Mouse (Mus musculus) liver, embryonic 16.5 days (tissue): ENCODE results near the gene Cxadr. TPM values are rescaled to one million over a fixed set of nuclear protein-coding genes. Genes with fewer than 3 reads are reported as not detected.
A peak's percentile ranks its signal among the peaks of the same experiment; 100 is the strongest.

Experiments
- ATAC-seq: fragments of 200-750 bp; cut with Nextera tagmentation; 2 replicates; pipeline ENCODE4 v1.8.0; 2017; ENCODE audit warnings: low read depth, mild to moderate bottlenecking, moderate number of reproducible peaks, moderate library complexity
- H3K27ac ChIP-seq: fragments of 300-500 bp; sonication (generic); 2 replicates; pipeline ENCODE4 v1.5.1; 2014; ENCODE audit warnings: mild to moderate bottlenecking, low read length
- H3K27me3 ChIP-seq: fragments of 300-500 bp; sonication (generic); 2 replicates; pipeline ENCODE4 v1.6.1; 2014; ENCODE audit warnings: low read depth, low read length, mixed read lengths; ENCODE audit not compliant: control insufficient read depth, insufficient read depth
- H3K36me3 ChIP-seq: fragments of 300-500 bp; sonication (generic); 2 replicates; pipeline ENCODE4 v1.6.1; 2014; ENCODE audit warnings: mild to moderate bottlenecking; ENCODE audit not compliant: control insufficient read depth, insufficient read depth
- H3K4me1 ChIP-seq: fragments of 300-500 bp; sonication (generic); 2 replicates; pipeline ENCODE4 v1.6.1; 2014; ENCODE audit warnings: low read depth, low read length, mixed read lengths; ENCODE audit not compliant: control insufficient read depth
- H3K4me2 ChIP-seq: fragments of 300-500 bp; sonication (generic); 2 replicates; pipeline ENCODE4 v1.6.1; 2014; ENCODE audit warnings: low read depth, low read length, mixed read lengths
- H3K4me3 ChIP-seq: fragments of 300-500 bp; sonication (generic); 2 replicates; pipeline ENCODE4 v1.5.1; 2014; ENCODE audit warnings: low read depth, mild to moderate bottlenecking, low read length
- H3K9ac ChIP-seq: fragments of 300-500 bp; sonication (generic); 2 replicates; pipeline ENCODE4 v1.6.1; 2014; ENCODE audit warnings: low read depth, low read length
- H3K9me3 ChIP-seq: fragments of 300-500 bp; sonication (generic); replicated peaks from 2 replicates; pipeline ENCODE4 v1.6.1; 2016; ENCODE audit warnings: low read length; ENCODE audit not compliant: control insufficient read depth
- WGBS: fragments of 180-500 bp; shearing (Covaris S2); extraction: QIAGEN DNeasy Blood & Tissue Kit; methylation state at CpG from one replicate; pipeline ENCODE4 v1.1.7; 2014; ENCODE audit not compliant: insufficient replicate concordance; 5-methylcytosine and 5-hydroxymethylcytosine counted together
- polyA plus RNA-seq: library from polyadenylated mRNA; unstranded; fragments of >200 nt; fragmentation: Nextera tagmentation; extraction: Ambion mirVana; gene quantifications from 2 replicates; pipeline ENCODE4 v1.2.1, GENCODE M21; 2015

The Cxadr gene
- polyA plus RNA-seq, 1 experiment from 2014 or later, result 23.2 TPM

GRCm38 (mm10) chr16:78372786-78373185 is 71.5 kb downstream of the Cxadr start:
- 72% methylated on average over 5 of the region's 5 CpGs for WGBS
- no peaks in the 10 kb centered on the region for H3K27me3 ChIP-seq
- no peaks in the 10 kb centered on the region for H3K9me3 ChIP-seq

GRCm38 (mm10) chr16:78373743-78374142 is 72.5 kb downstream of the Cxadr start:
- no peak for ATAC-seq
- Histone ChIP-seq H3K27ac (no peak overlapping the region), H3K4me1 (peaks cover 10% of the 10 kb centered on the region), H3K27me3 (no peaks in the 10 kb centered on the region), H3K4me2 (no peak overlapping the region), H3K36me3 (peaks cover 7% of the 10 kb centered on the region), H3K9me3 (no peaks in the 10 kb centered on the region), H3K9ac (no peak overlapping the region), H3K4me3 (no peak overlapping the region)
- 60% methylated on average over 8 of the region's 8 CpGs for WGBS

More at GRCm38 (mm10) chr16:78372786-78373185, 71.5 kb downstream of the Cxadr start:
- ATAC-seq, result no peak
- no peak overlapping the region for H3K27ac ChIP-seq
- peaks cover 10% of the 10 kb centered on the region for H3K4me1 ChIP-seq
- peaks cover 9% of the 10 kb centered on the region for H3K36me3 ChIP-seq
- H3K4me2 ChIP-seq, result no peak overlapping the region
- H3K4me3 ChIP-seq, result no peak overlapping the region
- no peak overlapping the region for H3K9ac ChIP-seq

GRCm38 (mm10) chr16:78375222-78375621 is 73.9 kb downstream of the Cxadr start:
- Histone ChIP-seq H3K4me3 (peak overlapping the region; percentile 80), H3K9ac (peak overlapping the region; percentile 83)

GRCm38 (mm10) chr16:78375821-78376691 is 74.8 kb downstream of the Cxadr start:
- H3K4me2 ChIP-seq, result peak overlapping the region; percentile 93
- H3K27me3 ChIP-seq, result no peaks in the 10 kb centered on the region
- peak overlapping the region; percentile 80 for H3K4me3 ChIP-seq
- H3K9ac ChIP-seq, result peak overlapping the region; percentile 83
- H3K36me3 ChIP-seq, result peaks cover 3% of the 10 kb centered on the region; the same call in 1 of the 2 replicates
- peaks cover 10% of the 10 kb centered on the region for H3K4me1 ChIP-seq
- WGBS, result under 1% methylated on average over 69 of the region's 100 CpGs
- peak overlapping the region; percentile 38 for H3K27ac ChIP-seq
- no peaks in the 10 kb centered on the region for H3K9me3 ChIP-seq
- ATAC-seq, result peak; percentile 40

More at GRCm38 (mm10) chr16:78375222-78375621, 73.9 kb downstream of the Cxadr start:
- ATAC-seq, result no peak
- peak overlapping the region; percentile 93 for H3K4me2 ChIP-seq
- H3K9me3 ChIP-seq, result no peaks in the 10 kb centered on the region
- 43% methylated on average over 10 of the region's 10 CpGs for WGBS
- H3K36me3 ChIP-seq, result peaks cover 3% of the 10 kb centered on the region; the same call in 1 of the 2 replicates
- H3K27ac ChIP-seq, result no peak overlapping the region
- no peaks in the 10 kb centered on the region for H3K27me3 ChIP-seq
- peaks cover 10% of the 10 kb centered on the region for H3K4me1 ChIP-seq

GRCm38 (mm10) chr16:78376745-78377570 is 75.7 kb downstream of the Cxadr start, which contains the start of gene Btg3:
Btg3 (minus strand) TSS chr16:78377192.
- peak; percentile 96 for ATAC-seq
- Histone ChIP-seq H3K36me3 (peaks cover 3% of the 10 kb centered on the region; the same call in 1 of the 2 replicates), H3K9me3 (no peaks in the 10 kb centered on the region), H3K9ac (peak within 1 kb of the TSS; percentile 83), H3K4me2 (peak within 1 kb of the TSS; percentile 93), H3K4me3 (peak within 1 kb of the TSS; percentile 80), H3K4me1 (peaks cover 10% of the 10 kb centered on the region), H3K27me3 (no peaks in the 10 kb centered on the region), H3K27ac (peak within 1 kb of the TSS; percentile 38)
- 4% methylated on average over 39 of the region's 57 CpGs for WGBS

GRCm38 (mm10) chr16:78378493-78378892 is 77.2 kb downstream of the Cxadr start:
- Histone ChIP-seq H3K9ac (no peak overlapping the region), H3K4me1 (peaks cover 10% of the 10 kb centered on the region), H3K9me3 (no peaks in the 10 kb centered on the region), H3K4me2 (no peak overlapping the region), H3K27me3 (no peaks in the 10 kb centered on the region), H3K4me3 (no peak overlapping the region), H3K27ac (no peak overlapping the region), H3K36me3 (no peaks in the 10 kb centered on the region)
- WGBS, result 61% methylated on average over 5 of the region's 5 CpGs
- no peak for ATAC-seq

- Histone ChIP-seq H3K27ac (no peak overlapping the region), H3K27me3 (no peaks in the 10 kb centered on the region)
These were observed 87.8 kb downstream of the Cxadr start for GRCm38 (mm10) chr16:78389122-78389521.

GRCm38 (mm10) chr16:78389986-78390385 is 88.7 kb downstream of the Cxadr start:
- H3K4me2 ChIP-seq, result no peak overlapping the region
- no peak overlapping the region for H3K27ac ChIP-seq
- H3K27me3 ChIP-seq, result no peaks in the 10 kb centered on the region
- no peak overlapping the region for H3K9ac ChIP-seq
- H3K4me3 ChIP-seq, result no peak overlapping the region
- ATAC-seq, result no peak
- H3K4me1 ChIP-seq, result no peaks in the 10 kb centered on the region
- WGBS, result 69% methylated on average over 3 of the region's 3 CpGs
- no peaks in the 10 kb centered on the region for H3K9me3 ChIP-seq
- H3K36me3 ChIP-seq, result no peaks in the 10 kb centered on the region

More at GRCm38 (mm10) chr16:78389122-78389521, 87.8 kb downstream of the Cxadr start:
- Histone ChIP-seq H3K9me3 (no peaks in the 10 kb centered on the region), H3K4me3 (no peak overlapping the region), H3K36me3 (no peaks in the 10 kb centered on the region), H3K4me1 (no peaks in the 10 kb centered on the region), H3K9ac (no peak overlapping the region), H3K4me2 (no peak overlapping the region)
- 58% methylated on average over 4 of the region's 4 CpGs for WGBS
- no peak for ATAC-seq
